Mouse (Mus musculus): ENCODE measurements around the gene Prkg1.

The Prkg1 gene

GRCm38 (mm10) chr19:31065206-31065781 is 699.5 kb downstream of the Prkg1 start:
- in situ Hi-C loops (cut with MseI, MboI), result no loop called here

DNA sequence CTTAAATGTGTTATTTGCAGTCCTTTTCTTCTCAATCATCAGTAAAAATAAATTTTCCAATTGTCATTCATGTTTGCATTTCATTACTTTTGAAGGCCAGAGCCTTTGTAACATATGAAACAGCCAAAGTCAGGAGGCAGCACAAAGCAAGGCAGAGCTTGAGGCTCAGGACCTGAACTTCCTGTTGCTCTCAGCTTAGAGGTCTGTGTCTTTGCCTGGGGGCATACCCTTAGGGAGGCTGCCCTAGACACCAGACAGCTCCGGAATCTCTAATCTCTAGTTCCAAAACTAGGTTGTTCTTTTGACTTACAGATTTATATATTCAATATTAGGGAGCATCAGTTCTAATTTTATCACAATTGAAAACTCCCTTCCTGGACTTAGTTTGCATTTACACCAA is 700.1 kb downstream of the Prkg1 start:
- in situ Hi-C loops (cut with MseI, MboI), result no loop called here

DNA sequence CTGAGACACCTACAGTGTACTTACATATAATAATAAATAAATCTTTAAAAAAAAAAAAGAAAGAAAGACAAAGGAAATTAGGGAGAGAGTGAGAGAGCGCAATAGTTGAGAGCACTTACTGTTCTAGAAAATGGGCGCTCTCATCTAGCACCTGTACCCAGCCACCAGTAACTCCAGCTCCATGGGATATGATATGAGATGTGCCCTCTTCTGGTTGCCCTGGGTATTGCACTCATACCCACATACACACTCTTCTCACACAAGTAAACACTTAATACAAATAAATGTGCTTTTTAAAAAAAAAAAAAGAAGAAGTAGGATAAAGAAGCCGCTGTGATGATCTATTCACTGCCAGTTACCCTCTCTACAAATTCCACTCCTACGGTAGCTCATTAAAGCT is 718.2 kb downstream of the Prkg1 start:
- in situ Hi-C loops (cut with MseI, MboI), result no loop called here

- in situ Hi-C loops (cut with MseI, MboI), result no loop called here
These were observed 723.6 kb downstream of the Prkg1 start for GRCm38 (mm10) chr19:31040948-31041847.

- in situ Hi-C loops (cut with MseI, MboI), result no loop called here
These were observed 725.9 kb downstream of the Prkg1 start for GRCm38 (mm10) chr19:31038951-31039350.

- in situ Hi-C loops (cut with MseI, MboI), result no loop called here
These were observed 733.2 kb downstream of the Prkg1 start for GRCm38 (mm10) chr19:31031596-31031995.

GRCm38 (mm10) chr19:31026797-31027196 is 738.0 kb downstream of the Prkg1 start:
- in situ Hi-C loops (cut with MseI, MboI), result no loop called here

DNA sequence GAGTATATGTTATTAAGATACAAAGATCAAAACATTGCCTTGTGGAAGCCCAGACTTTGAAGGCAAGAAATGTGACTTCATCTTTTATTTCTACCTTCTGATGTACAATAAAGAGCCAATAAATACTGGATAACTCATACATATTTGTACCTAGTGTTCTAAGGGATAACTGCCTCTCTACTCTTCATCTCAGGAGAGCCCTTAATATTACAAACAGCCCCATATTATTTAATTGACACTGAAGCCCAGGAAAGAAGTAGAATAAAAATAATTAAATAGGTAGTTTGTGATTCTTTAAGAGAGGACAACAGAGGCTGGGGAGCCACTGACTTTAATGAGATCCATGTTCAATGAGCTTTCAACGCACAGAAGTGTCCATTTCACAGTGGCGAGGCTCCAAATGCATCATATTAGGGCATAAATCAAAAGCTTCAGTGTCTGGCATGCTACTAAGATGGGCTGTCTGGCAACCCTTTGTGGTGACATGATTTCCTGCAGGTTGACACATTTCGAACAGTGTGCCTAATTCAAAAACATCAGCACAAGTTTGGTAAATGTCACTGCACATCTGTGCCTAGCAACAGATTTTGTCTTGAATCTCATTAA is 753.2 kb downstream of the Prkg1 start:
- in situ Hi-C loops (cut with MseI, MboI), result no loop called here

DNA sequence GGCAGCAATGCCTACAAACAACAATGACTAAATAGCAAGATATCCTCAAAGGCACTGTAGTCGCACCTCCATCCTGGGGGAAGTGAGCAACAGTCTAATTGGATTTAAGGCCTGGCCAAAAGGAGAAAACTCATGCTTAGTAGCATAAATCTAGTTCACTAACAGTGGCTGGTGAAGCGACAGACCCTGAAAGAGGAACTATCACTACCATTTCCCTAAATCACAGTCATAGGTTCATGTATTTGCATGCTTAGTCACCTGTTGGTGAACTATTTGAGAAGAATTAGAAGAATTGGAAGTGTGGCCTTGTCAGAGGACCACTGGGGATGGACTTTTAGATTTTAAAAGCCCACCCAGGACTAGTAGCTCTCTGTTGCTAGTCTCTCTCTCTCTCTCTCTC is 766.3 kb downstream of the Prkg1 start:
- in situ Hi-C loops (cut with MseI, MboI), result no loop called here

DNA sequence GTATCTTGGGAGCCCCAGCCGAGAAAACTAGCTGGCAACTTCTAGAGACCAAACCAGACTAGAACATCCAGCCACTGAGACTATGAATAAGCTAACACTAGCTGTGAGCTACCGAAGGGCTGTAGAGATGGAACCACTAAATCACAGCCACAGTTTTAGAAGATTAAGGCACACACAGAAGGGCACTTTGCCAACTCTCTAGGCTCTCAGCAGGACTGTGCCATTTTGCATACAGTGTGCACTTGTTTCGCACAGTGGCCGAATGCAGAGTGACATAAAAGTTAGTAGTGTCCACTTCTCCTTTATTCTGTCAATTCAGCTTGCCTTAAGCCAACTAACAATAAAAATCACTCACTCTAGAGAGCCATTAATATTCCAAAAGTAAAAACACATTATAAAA is 774.4 kb downstream of the Prkg1 start:
- in situ Hi-C loops (cut with MseI, MboI), result no loop called here

DNA sequence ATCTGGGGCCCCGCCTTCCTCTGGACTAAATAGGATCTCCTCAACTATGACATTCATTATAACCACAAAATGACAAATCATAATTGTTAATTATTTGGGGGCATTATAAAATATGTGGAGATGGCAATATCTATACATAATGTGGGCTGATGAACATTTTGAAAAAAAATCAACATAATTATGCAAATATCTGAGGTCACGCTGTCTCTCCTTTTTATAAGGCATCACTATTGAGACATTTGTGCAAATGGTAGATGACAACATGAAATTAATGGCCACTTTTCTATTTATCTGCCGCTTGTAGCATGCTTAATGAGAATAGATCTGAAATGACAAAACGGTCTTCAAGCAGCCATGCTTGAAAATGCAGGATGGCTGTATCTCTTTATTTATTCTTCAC is 782.4 kb downstream of the Prkg1 start:
- in situ Hi-C loops (cut with MseI, MboI), result no loop called here

DNA sequence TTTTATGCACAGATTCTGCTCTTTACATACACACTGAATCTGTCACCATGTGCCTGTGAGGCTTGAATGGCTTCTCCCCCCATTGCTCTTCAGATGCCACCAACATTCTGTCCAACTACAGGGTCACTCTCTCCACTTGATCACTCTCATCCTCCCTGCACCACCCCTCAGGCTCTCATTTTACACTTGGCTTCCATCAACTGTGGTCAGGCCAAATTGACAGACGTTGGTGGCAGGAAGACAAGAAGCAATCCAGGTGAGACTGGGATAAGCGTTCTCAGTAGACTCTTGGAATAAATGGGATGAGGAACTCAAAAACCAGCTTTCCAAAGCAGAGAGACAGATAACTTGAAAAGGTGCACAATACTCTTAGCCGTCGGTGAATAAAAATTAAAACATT is 786.7 kb downstream of the Prkg1 start:
- in situ Hi-C loops (cut with MseI, MboI), result no loop called here

GRCm38 (mm10) chr19:30950610-30951009 is 814.2 kb downstream of the Prkg1 start:
- in situ Hi-C loops (cut with MseI, MboI), result no loop called here

GRCm38 (mm10) chr19:30948202-30948601 is 816.6 kb downstream of the Prkg1 start:
- in situ Hi-C loops (cut with MseI, MboI), result no loop called here

DNA sequence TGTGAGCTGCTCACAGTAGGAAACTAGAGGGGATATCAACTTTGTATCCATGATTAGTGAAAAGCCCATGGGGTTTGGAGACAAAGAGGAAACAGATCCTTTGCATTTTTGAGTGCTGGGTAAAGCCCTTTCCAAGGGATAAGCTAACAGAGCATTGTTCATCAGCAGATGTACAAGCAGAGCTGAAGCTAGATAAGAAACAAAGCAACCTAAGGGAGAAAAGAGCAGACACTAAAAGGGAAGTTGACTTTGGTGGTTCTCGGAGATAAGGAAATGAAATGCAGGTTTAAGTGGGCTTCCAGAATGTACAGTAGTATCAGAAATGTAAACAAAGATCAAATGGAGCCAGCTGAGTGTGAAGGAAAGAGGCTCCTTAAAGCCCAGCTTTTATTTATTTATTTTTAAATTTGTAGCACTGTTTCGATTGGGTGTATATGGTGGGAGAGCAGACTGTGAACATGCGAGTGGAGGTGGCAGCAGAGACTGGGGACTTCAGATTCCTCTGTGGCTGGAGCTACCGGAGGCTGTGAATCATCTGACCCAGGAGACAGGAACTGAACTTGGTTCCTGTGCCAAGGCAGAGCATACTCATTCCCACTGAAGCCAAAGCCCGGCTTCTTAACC is 822.4 kb downstream of the Prkg1 start:
- in situ Hi-C loops (cut with MseI, MboI), result no loop called here

DNA sequence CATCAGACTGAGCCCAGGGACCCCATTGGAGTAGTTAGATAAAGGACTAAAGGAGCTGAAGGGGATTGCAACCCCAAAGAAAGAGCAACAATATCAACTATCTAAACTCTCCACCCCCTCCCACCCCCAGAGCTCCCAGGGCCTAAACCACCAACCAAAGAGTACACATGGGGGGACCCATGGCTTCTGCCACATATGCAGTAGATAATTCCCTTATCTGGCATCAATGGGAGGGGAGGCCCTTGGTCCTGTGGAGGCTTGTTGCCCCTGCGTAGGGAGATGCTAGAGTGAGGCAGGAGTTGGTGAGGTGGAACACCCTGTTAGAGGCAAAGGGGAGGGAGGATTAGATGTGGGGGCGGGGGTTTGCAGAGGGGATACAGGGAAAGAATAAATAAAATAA is 826.8 kb downstream of the Prkg1 start:
- in situ Hi-C loops (cut with MseI, MboI), result no loop called here

DNA sequence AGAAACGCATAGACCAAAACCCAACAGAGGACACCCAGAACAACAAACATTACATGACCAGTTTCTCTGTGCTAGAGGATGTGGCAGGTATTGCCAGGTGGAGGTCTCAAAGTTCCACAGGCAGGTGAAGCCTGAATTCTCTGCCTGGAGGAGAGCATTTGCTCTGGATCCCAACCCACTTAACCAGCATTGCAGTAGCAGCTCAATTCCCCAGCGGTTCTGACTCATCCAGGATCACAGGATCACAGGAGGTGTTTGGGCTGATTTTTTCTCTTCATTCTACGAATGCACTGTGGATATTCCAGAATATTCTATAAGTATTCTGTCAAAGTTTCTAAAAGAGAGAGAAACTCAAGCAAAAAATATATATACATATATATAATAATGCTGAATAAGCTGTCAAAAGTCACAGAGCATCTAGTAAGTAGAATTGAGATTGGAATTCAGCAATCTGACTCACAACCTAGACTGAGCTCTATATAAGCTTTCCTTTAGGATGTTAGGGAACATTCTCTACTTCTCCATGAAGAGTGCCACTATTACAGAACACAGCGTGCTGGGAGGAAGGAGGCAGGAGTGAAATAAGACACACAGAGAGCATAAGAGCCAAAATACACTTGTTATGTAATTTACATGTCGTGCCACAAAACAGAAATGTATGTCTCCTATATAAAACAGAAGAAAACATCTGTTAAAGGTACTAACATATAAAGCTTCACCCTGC is 833.2 kb downstream of the Prkg1 start:
- in situ Hi-C loops (cut with MseI, MboI), result no loop called here

DNA sequence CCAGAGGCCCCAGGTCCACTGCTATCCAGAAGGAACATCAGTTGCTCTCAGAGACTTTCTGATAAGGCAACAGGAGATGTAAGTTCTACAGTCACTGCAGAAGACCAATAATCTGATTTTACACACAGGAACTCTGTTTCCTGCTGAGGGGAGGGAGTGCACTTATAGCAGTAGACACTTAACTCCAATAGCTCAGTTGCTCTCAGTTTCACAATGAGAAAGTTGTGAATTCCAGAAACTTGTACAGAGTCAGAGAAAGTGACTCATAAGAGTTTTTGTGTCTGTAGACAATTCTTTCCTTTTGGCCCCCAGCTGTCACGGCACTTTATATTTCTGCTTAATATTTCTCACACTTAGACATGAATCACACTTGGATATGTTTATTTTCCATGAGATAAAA is 840.8 kb downstream of the Prkg1 start:
- in situ Hi-C loops (cut with MseI, MboI), result no loop called here

DNA sequence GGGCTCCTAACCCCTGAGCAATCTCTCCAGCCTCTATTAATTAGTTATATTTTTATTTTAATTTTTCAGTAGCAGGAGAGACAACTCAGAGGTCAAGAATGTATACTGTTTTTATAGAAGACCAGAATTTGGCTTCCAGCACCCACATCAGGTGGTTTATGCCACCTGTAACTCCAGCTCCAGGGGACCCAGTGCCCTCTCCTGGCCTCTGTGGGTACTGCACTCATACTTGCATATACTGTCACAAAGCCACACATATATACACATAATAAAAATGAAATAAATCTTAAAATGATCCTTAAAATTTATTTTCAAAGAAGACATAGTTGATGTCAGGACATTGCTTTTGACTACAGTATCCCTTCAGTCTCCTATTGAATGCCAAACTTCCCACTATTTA is 862.5 kb downstream of the Prkg1 start:
- in situ Hi-C loops (cut with MseI, MboI), result no loop called here

DNA sequence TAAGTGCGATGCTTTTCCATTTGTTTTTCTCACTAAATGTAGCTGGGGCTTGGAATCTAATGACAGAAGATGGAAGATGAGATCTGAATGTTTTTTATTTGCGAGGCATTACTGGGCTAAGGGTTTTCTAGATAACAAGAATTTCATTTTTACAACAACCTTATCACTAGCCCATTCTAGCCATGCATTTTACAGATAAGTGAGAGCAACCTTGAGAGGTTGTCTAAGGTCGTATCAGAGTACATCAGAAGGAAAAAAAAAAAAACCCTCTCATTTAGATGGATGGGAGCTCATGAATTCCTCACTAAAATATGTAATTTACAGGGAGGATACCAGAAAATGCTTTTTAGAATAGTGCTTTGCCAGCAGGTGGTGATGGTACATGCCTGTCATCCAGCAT is 863.8 kb downstream of the Prkg1 start:
- in situ Hi-C loops (cut with MseI, MboI), result no loop called here

- in situ Hi-C loops (cut with MseI, MboI), result no loop called here
These were observed 874.5 kb downstream of the Prkg1 start for GRCm38 (mm10) chr19:30890377-30890776.

DNA sequence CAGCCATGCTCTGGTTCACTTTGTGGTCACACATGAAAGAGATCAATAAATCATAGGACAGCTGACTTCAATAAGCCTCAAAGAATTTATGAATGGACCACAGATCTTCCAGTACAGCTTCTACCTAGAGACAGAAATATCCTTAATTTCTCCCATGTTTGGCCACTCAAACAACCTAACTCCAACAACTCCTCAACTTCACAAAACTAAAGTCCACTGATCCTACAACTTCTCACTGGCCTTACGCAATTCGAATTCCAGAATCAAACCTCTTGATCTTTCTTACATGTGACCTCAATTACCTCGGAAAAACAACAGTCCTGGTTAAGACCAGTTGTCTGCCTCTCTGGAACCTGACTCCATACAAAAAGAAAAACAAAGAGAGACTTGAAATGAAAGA is 875.0 kb downstream of the Prkg1 start:
- in situ Hi-C loops (cut with MseI, MboI), result no loop called here
